Mouse (Mus musculus) neural tube, embryonic 11.5 days (tissue): Measurements from ENCODE around the gene Zfp319. TPM values are rescaled to one million over a fixed set of nuclear protein-coding genes. Genes with fewer than 3 reads are reported as not detected.

Source experiments
- ATAC-seq: fragments of 200-750 bp; cut with Nextera tagmentation; 2 replicates; pipeline ENCODE4 v1.8.0; 2017; ENCODE audit warnings: moderate number of reproducible peaks, mild to moderate bottlenecking, moderate TSS enrichment, moderate library complexity; ENCODE audit not compliant: insufficient read depth, low FRiP score, low TSS enrichment
- DNase-seq: peaks from one replicate; pipeline ENCODE4 v3.0.0-alpha.2; 2015; ENCODE audit warnings: low spot score
- H3K27ac ChIP-seq: fragments of 300-500 bp; sonication (generic); 2 replicates; pipeline ENCODE4 v1.5.1; 2014; ENCODE audit warnings: low read depth, mild to moderate bottlenecking, low read length
- H3K27me3 ChIP-seq: fragments of 300-500 bp; sonication (generic); 2 replicates; pipeline ENCODE4 v1.6.1; 2014; ENCODE audit warnings: mild to moderate bottlenecking, low read length, mixed read lengths; ENCODE audit not compliant: control insufficient read depth, insufficient read depth
- H3K36me3 ChIP-seq: fragments of 300-500 bp; sonication (generic); 2 replicates; pipeline ENCODE4 v1.6.1; 2014; ENCODE audit warnings: mild to moderate bottlenecking, low read length, moderate library complexity, mixed read lengths; ENCODE audit not compliant: control insufficient read depth, insufficient read depth
- H3K4me1 ChIP-seq: fragments of 300-500 bp; sonication (generic); 2 replicates; pipeline ENCODE4 v1.6.1; 2014; ENCODE audit warnings: low read length, mixed read lengths; ENCODE audit not compliant: control insufficient read depth, insufficient read depth
- H3K4me2 ChIP-seq: fragments of 300-500 bp; sonication (generic); 2 replicates; pipeline ENCODE4 v1.6.1; 2014; ENCODE audit warnings: low read depth, mild to moderate bottlenecking, moderate library complexity
- H3K4me3 ChIP-seq: fragments of 300-500 bp; sonication (generic); 2 replicates; pipeline ENCODE4 v1.5.1; 2014; ENCODE audit warnings: low read depth, low read length
- H3K9ac ChIP-seq: fragments of 300-500 bp; sonication (generic); 2 replicates; pipeline ENCODE4 v1.6.1; 2014; ENCODE audit warnings: mild to moderate bottlenecking, low read length
- H3K9me3 ChIP-seq: fragments of 300-500 bp; sonication (generic); 2 replicates; pipeline ENCODE4 v1.6.1; 2016; ENCODE audit warnings: low read length; ENCODE audit not compliant: control insufficient read depth
- WGBS: fragments of 180-500 bp; shearing (Covaris S2); extraction: QIAGEN DNeasy Blood & Tissue Kit; methylation state at CpG from one replicate; pipeline ENCODE4 v1.1.7; 2014; 5-methylcytosine and 5-hydroxymethylcytosine counted together
- polyA plus RNA-seq: library from polyadenylated mRNA; unstranded; fragments of >200 nt; fragmentation: Nextera tagmentation; extraction: Ambion mirVana; gene quantifications from 2 replicates; pipeline ENCODE4 v1.2.1, GENCODE M21; 2014

The Zfp319 gene
- polyA plus RNA-seq, 1 experiment from 2014 or later = 13.4 TPM

GRCm38 (mm10) chr8:95373389-95374002 is 41.7 kb upstream of the Zfp319 start:
- WGBS = 92% methylated on average over 12 of the region's 12 CpGs
- Histone ChIP-seq H3K9ac (no peak overlapping the region), H3K4me3 (no peak overlapping the region), H3K36me3 (no peaks in the 10 kb centered on the region), H3K27me3 (no peaks in the 10 kb centered on the region), H3K9me3 (no peaks in the 10 kb centered on the region), H3K27ac (no peak overlapping the region), H3K4me1 (no peaks in the 10 kb centered on the region), H3K4me2 (no peak overlapping the region)
- ATAC-seq (no peak), DNase-seq (no peak)

GRCm38 (mm10) chr8:95369581-95370326 is 38.0 kb upstream of the Zfp319 start:
- ATAC-seq (no peak), DNase-seq (peak; percentile 45)
- Histone ChIP-seq H3K36me3 (no peaks in the 10 kb centered on the region; the same call in 1 of the 2 replicates), H3K27me3 (no peaks in the 10 kb centered on the region), H3K4me1 (no peaks in the 10 kb centered on the region), H3K9ac (no peak overlapping the region), H3K4me3 (no peak overlapping the region), H3K9me3 (no peaks in the 10 kb centered on the region), H3K27ac (no peak overlapping the region), H3K4me2 (0 out of 2 replicates have a peak overlapping the region, but pooled peaks have one; percentile 12)
- 53% methylated on average over 20 of the region's 20 CpGs for WGBS

- H3K27ac ChIP-seq = no peak overlapping the region
- H3K27me3 ChIP-seq = no peaks in the 10 kb centered on the region
- 0 out of 2 replicates have a peak, but pooled peaks cover 3% of the 10 kb centered on the region for H3K4me1 ChIP-seq
- DNase-seq (no peak), ATAC-seq (no peak)
- 97% methylated on average over 2 of the region's 2 CpGs for WGBS
- no peak overlapping the region for H3K4me3 ChIP-seq
- H3K36me3 ChIP-seq = no peaks in the 10 kb centered on the region; the same call in 1 of the 2 replicates
- no peaks in the 10 kb centered on the region for H3K9me3 ChIP-seq
- H3K9ac ChIP-seq = no peak overlapping the region
- no peak overlapping the region for H3K4me2 ChIP-seq
Measured at GRCm38 (mm10) chr8:95363849-95364248, 32.1 kb upstream of the Zfp319 start.

- DNase-seq = no peak
- no peak overlapping the region for H3K27ac ChIP-seq
Measured at GRCm38 (mm10) chr8:95362272-95362671, 30.5 kb upstream of the Zfp319 start.

GRCm38 (mm10) chr8:95361016-95361341 is 29.2 kb upstream of the Zfp319 start:
- no peak overlapping the region for H3K4me3 ChIP-seq
- no peak overlapping the region for H3K27ac ChIP-seq
- no peak for ATAC-seq
- H3K36me3 ChIP-seq = no peaks in the 10 kb centered on the region
- 94% methylated on average over 3 of the region's 3 CpGs for WGBS
- no peaks in the 10 kb centered on the region for H3K27me3 ChIP-seq
- H3K4me2 ChIP-seq = no peak overlapping the region
- no peaks in the 10 kb centered on the region for H3K9me3 ChIP-seq
- H3K9ac ChIP-seq = no peak overlapping the region
- 0 out of 2 replicates have a peak, but pooled peaks cover 3% of the 10 kb centered on the region for H3K4me1 ChIP-seq
- DNase-seq = no peak

More at GRCm38 (mm10) chr8:95362272-95362671, 30.5 kb upstream of the Zfp319 start:
- Histone ChIP-seq H3K9me3 (no peaks in the 10 kb centered on the region), H3K4me3 (no peak overlapping the region), H3K4me2 (no peak overlapping the region), H3K4me1 (0 out of 2 replicates have a peak, but pooled peaks cover 3% of the 10 kb centered on the region), H3K27me3 (no peaks in the 10 kb centered on the region), H3K9ac (no peak overlapping the region), H3K36me3 (no peaks in the 10 kb centered on the region)
- WGBS = 81% methylated on average over 6 of the region's 6 CpGs
- no peak for ATAC-seq

GRCm38 (mm10) chr8:95360181-95361015 is 28.6 kb upstream of the Zfp319 start:
- H3K9ac ChIP-seq = no peak overlapping the region
- H3K4me1 ChIP-seq = 0 out of 2 replicates have a peak, but pooled peaks cover 3% of the 10 kb centered on the region
- H3K27me3 ChIP-seq = no peaks in the 10 kb centered on the region
- H3K36me3 ChIP-seq = no peaks in the 10 kb centered on the region
- ATAC-seq = no peak
- H3K4me3 ChIP-seq = no peak overlapping the region
- no peak overlapping the region for H3K4me2 ChIP-seq
- no peaks in the 10 kb centered on the region for H3K9me3 ChIP-seq
- WGBS = 61% methylated on average over 7 of the region's 7 CpGs
- H3K27ac ChIP-seq = no peak overlapping the region
- DNase-seq = no peak

GRCm38 (mm10) chr8:95358550-95359411 is 27.0 kb upstream of the Zfp319 start:
- Histone ChIP-seq H3K9me3 (no peaks in the 10 kb centered on the region), H3K4me1 (peaks cover 8% of the 10 kb centered on the region; the same call in 1 of the 2 replicates), H3K4me2 (no peak overlapping the region), H3K27me3 (no peaks in the 10 kb centered on the region), H3K9ac (no peak overlapping the region), H3K4me3 (no peak overlapping the region), H3K27ac (no peak overlapping the region), H3K36me3 (no peaks in the 10 kb centered on the region; the same call in 1 of the 2 replicates)
- 65% methylated on average over 7 of the region's 8 CpGs for WGBS
- ATAC-seq (no peak), DNase-seq (no peak)

- Histone ChIP-seq H3K4me2 (no peak overlapping the region), H3K4me1 (peaks cover 9% of the 10 kb centered on the region)
- 95% methylated on average over 2 of the region's 2 CpGs for WGBS
Measured at GRCm38 (mm10) chr8:95354606-95355005, 22.9 kb upstream of the Zfp319 start.

More at GRCm38 (mm10) chr8:95354606-95355005, 22.9 kb upstream of the Zfp319 start:
- no peak overlapping the region for H3K4me3 ChIP-seq
- ATAC-seq (no peak), DNase-seq (no peak)
- peaks cover 4% of the 10 kb centered on the region; the same call in 1 of the 2 replicates for H3K27me3 ChIP-seq
- H3K9ac ChIP-seq = no peak overlapping the region
- H3K9me3 ChIP-seq = no peaks in the 10 kb centered on the region
- H3K27ac ChIP-seq = no peak overlapping the region
- H3K36me3 ChIP-seq = no peaks in the 10 kb centered on the region; the same call in 1 of the 2 replicates
